Mouse (Mus musculus) gastrocnemius, postnatal 4 days (tissue): Measurements from ENCODE around the gene P2ry4. TPM values are rescaled to one million over a fixed set of nuclear protein-coding genes. Genes with fewer than 3 reads are reported as not detected.
A peak's percentile ranks its signal among the peaks of the same experiment; 100 is the strongest.

Experiments
- DNase-seq, 2 experiments: peaks; one replicate each; pipeline ENCODE4 v3.0.0; 2021 to 2022; ENCODE audit warnings: low spot score in 2 of 2, mixed read lengths in 2 of 2
- long read RNA-seq, 2 experiments: library from polyadenylated mRNA; stranded (forward); transcript quantifications; one replicate each; pipeline ENCODE4 v2.0.0; 2021
- total RNA-seq, 2 experiments: library from RNA; stranded (reverse); gene quantifications; 2 replicates each; pipeline ENCODE4 v1.2.3; 2021

The P2ry4 gene
- not detected for total RNA-seq
- long read RNA-seq, experiment 1: 0 reads
- long read RNA-seq, experiment 2: 0 reads

GRCm38 (mm10) chrX:100594791-100595190 lies at the start of gene P2ry4:
Gene P2ry4 (minus strand): TSS chrX:100594869.
- no peak for DNase-seq

- no peak for DNase-seq
Observed at GRCm38 (mm10) chrX:100638477-100638876, 43.8 kb upstream of the P2ry4 start.

GRCm38 (mm10) chrX:100629076-100629475 lies 34.4 kb upstream of the P2ry4 start:
- no peak for DNase-seq

GRCm38 (mm10) chrX:100625802-100626793 lies 31.4 kb upstream of the P2ry4 start, which contains the start of gene Pdzd11:
Gene Pdzd11 (minus strand): TSS chrX:100626568.
- peak; percentile 64 to 86 for DNase-seq

GRCm38 (mm10) chrX:100625546-100625801 lies 30.8 kb upstream of the P2ry4 start, which contains the start of gene Kif4:
Gene Kif4 (plus strand): TSS chrX:100625737.
- no peak for DNase-seq

GRCm38 (mm10) chrX:100625146-100625545 lies 30.5 kb upstream of the P2ry4 start:
- DNase-seq: no peak

- no peak for DNase-seq
Observed at GRCm38 (mm10) chrX:100624242-100624641, 29.6 kb upstream of the P2ry4 start.

GRCm38 (mm10) chrX:100621366-100621765 lies 26.7 kb upstream of the P2ry4 start:
- DNase-seq: no peak

GRCm38 (mm10) chrX:100618488-100618887 lies 23.8 kb upstream of the P2ry4 start:
- DNase-seq: no peak

- DNase-seq: no peak
Observed at GRCm38 (mm10) chrX:100605314-100605713, 10.6 kb upstream of the P2ry4 start, which contains the start of gene Arr3. Gene Arr3 (plus strand): TSS chrX:100605497.

GRCm38 (mm10) chrX:100599755-100600154 lies 5.1 kb upstream of the P2ry4 start:
- DNase-seq: no peak

- peak in 1 of 2 experiments; percentile 11 for DNase-seq
Observed at GRCm38 (mm10) chrX:100597439-100597838, 2.8 kb upstream of the P2ry4 start.

GRCm38 (mm10) chrX:100571951-100572350 lies 22.7 kb downstream of the P2ry4 start, which contains the start of gene Awat1:
Gene Awat1 (plus strand): TSS chrX:100572251.
- no peak for DNase-seq

GRCm38 (mm10) chrX:100565696-100566095 lies 29.0 kb downstream of the P2ry4 start:
- no peak for DNase-seq

- DNase-seq: no peak
Observed at GRCm38 (mm10) chrX:100556026-100556425, 38.6 kb downstream of the P2ry4 start.

Other genes starting within 250 kb of the P2ry4 start
- gene Otud6a, start 165.9 kb downstream of the P2ry4 start, total RNA-seq: not detected
- under 1 TPM; 0.16 to 0.29 TPM for gene Awat2, start 152.2 kb downstream of the P2ry4 start, total RNA-seq
- 10 to 100 TPM; 46.7 to 55.1 TPM for gene Igbp1, start 100.6 kb downstream of the P2ry4 start, total RNA-seq
- under 1 TPM in 1 of 2 experiments, not detected in 1; 0.07 TPM for gene Dgat2l6, start 70.0 kb downstream of the P2ry4 start, total RNA-seq
- not detected for gene Awat1, start 22.6 kb downstream of the P2ry4 start, total RNA-seq
- not detected for gene Arr3, start 10.6 kb upstream of the P2ry4 start, total RNA-seq
- 10 to 100 TPM in 1 of 2 experiments, 1 to 10 TPM in 1; 9.3 to 10.4 TPM for gene Kif4, start 30.9 kb upstream of the P2ry4 start, total RNA-seq
- gene Pdzd11, start 31.7 kb upstream of the P2ry4 start, total RNA-seq: 10 to 100 TPM; 29.0 to 33.1 TPM
- 1 to 10 TPM; 1.6 to 1.8 TPM for gene Gdpd2, start 135.0 kb upstream of the P2ry4 start, total RNA-seq
- gene Dlg3, start 172.9 kb upstream of the P2ry4 start, total RNA-seq: 1 to 10 TPM; 4.8 to 7.7 TPM